Mouse (Mus musculus) embryonic facial prominence, embryonic 13.5 days (tissue): ENCODE data around the gene Arfrp1. TPM values are rescaled to one million over a fixed set of nuclear protein-coding genes. Genes with fewer than 3 reads are reported as not detected.
A peak's percentile ranks its signal among the peaks of the same experiment; 100 is the strongest.

ENCODE experiments used
- ATAC-seq: fragments of 200-750 bp; cut with Nextera tagmentation; 2 replicates; pipeline ENCODE4 v1.8.0; 2017; ENCODE audit warnings: low read depth; ENCODE audit not compliant: insufficient number of reproducible peaks, insufficient read depth, low FRiP score, low TSS enrichment
- H3K27ac ChIP-seq: fragments of 300-500 bp; sonication (generic); 2 replicates; pipeline ENCODE4 v1.5.1; 2015; ENCODE audit warnings: moderate library complexity, mild to moderate bottlenecking, inconsistent platforms
- H3K27me3 ChIP-seq: fragments of 300-500 bp; sonication (generic); 2 replicates; pipeline ENCODE4 v1.6.1; 2015; ENCODE audit warnings: mild to moderate bottlenecking, inconsistent platforms
- H3K36me3 ChIP-seq: fragments of 300-500 bp; sonication (generic); 2 replicates; pipeline ENCODE4 v1.6.1; 2015; ENCODE audit warnings: mild to moderate bottlenecking, inconsistent platforms
- H3K4me1 ChIP-seq: fragments of 300-500 bp; sonication (generic); 2 replicates; pipeline ENCODE4 v1.6.1; 2015; ENCODE audit warnings: inconsistent platforms
- H3K4me2 ChIP-seq: fragments of 300-500 bp; sonication (generic); 2 replicates; pipeline ENCODE4 v1.6.1; 2015; ENCODE audit warnings: moderate library complexity, mild to moderate bottlenecking, inconsistent platforms
- H3K4me3 ChIP-seq: fragments of 300-500 bp; sonication (generic); 2 replicates; pipeline ENCODE4 v1.5.1; 2015; ENCODE audit warnings: mild to moderate bottlenecking, inconsistent platforms
- H3K9ac ChIP-seq: fragments of 300-500 bp; sonication (generic); 2 replicates; pipeline ENCODE4 v1.6.1; 2015; ENCODE audit warnings: mild to moderate bottlenecking, inconsistent platforms
- H3K9me3 ChIP-seq: fragments of 300-500 bp; sonication (generic); 2 replicates; pipeline ENCODE4 v1.6.1; 2016; ENCODE audit warnings: inconsistent platforms
- WGBS: fragments of 180-500 bp; shearing (Covaris S2); methylation state at CpG from one replicate; pipeline ENCODE4 v1.1.7; 2015; ENCODE audit warnings: mixed read lengths; 5-methylcytosine and 5-hydroxymethylcytosine counted together
- polyA plus RNA-seq: library from polyadenylated mRNA; unstranded; fragments of >200 nt; fragmentation: Nextera tagmentation; extraction: Ambion mirVana; gene quantifications from 2 replicates; pipeline ENCODE4 v1.2.1, GENCODE M21; 2015

The Arfrp1 gene
- polyA plus RNA-seq, 1 experiment from 2014 or later = 76.1 TPM

DNA sequence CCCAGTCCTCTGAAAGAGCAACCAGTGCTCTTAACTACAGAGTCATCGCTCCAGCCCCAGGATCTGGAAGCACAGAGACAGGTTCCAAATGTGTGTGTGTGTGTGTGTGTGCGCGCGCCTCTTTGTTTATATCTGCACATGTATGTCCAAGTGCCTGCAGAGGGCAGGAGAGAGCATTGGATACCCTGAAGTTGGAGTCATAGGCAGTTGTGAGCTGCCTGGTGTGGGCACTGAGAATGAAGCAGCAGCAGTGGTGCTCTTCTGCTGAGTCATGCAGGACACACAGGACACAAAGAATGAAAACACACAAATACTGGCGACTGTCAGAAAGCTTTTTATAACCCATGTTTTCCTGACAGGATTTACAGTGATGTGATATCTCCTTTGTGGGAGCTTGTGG, 4.8 kb upstream of the Arfrp1 start:
- WGBS = 93% methylated on average over 5 of the region's 5 CpGs
- no peak for ATAC-seq
- H3K27ac ChIP-seq = no peak overlapping the region
- peaks cover 23% of the 10 kb centered on the region for H3K4me1 ChIP-seq
- H3K4me3 ChIP-seq = no peak overlapping the region
- no peak overlapping the region for H3K9ac ChIP-seq
- H3K4me2 ChIP-seq = no peak overlapping the region
- H3K9me3 ChIP-seq = no peaks in the 10 kb centered on the region
- H3K27me3 ChIP-seq = no peaks in the 10 kb centered on the region
- H3K36me3 ChIP-seq = peaks cover 22% of the 10 kb centered on the region

DNA sequence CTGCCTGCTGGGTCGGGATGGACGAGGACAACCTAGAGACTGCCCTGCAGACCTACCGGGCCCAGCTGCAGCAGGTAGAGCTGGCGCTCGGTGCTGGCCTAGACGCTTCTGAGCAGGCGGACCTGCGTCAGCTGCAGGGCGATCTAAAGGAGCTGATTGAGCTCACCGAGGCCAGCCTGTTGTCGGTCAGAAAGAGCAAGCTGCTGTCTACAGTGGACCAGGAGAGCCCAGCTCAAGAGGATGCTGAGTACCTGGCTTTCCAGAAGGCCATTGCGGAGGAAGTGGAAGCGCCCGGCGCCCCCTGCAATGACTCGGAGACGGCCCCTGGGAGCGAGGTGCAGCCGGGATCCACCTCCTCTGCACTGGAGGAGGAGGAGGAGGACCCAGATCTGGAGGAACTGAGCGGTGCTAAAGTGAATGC, 461 bp upstream of the Arfrp1 start:
- Histone ChIP-seq H3K9ac (peak overlapping the region; percentile 92), H3K27ac (peak overlapping the region; percentile 91), H3K4me2 (peak overlapping the region; percentile 96), H3K27me3 (no peaks in the 10 kb centered on the region), H3K4me1 (peaks cover 32% of the 10 kb centered on the region), H3K4me3 (peak overlapping the region; percentile 93), H3K36me3 (peaks cover 39% of the 10 kb centered on the region), H3K9me3 (no peaks in the 10 kb centered on the region)
- ATAC-seq = peak; percentile 33; the same call in 1 of the 2 replicates
- WGBS = under 1% methylated on average over 20 of the region's 20 CpGs

GRCm38 (mm10) chr2:181364487-181364859, 731 bp downstream of the Arfrp1 start:
- peak overlapping the region; percentile 93 for H3K4me3 ChIP-seq
- H3K4me2 ChIP-seq = peak overlapping the region; percentile 96
- H3K4me1 ChIP-seq = peaks cover 32% of the 10 kb centered on the region
- H3K27me3 ChIP-seq = no peaks in the 10 kb centered on the region
- H3K27ac ChIP-seq = peak overlapping the region; percentile 91
- WGBS = 9% methylated on average over 14 of the region's 14 CpGs
- H3K9ac ChIP-seq = peak overlapping the region; percentile 92
- no peak for ATAC-seq
- H3K36me3 ChIP-seq = peaks cover 38% of the 10 kb centered on the region
- no peaks in the 10 kb centered on the region for H3K9me3 ChIP-seq

DNA sequence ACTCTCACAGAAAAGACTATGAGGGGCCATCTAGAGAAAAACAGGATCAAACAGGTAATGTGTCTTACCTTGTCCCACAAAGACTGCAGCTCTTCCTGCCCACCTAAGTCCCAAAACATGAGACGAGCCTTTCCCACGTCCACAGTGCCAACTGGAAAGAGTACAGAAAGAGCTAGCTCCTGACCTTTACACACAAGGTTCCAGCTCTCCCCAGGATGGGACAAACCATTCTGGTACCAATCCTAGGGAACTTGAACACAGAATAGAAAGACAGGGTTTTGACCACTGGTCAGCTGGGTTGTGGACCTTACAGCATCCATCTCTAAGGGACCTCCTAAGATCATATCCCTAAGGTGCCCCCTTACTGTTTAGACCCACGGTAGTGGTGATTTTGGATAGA, 1.3 kb downstream of the Arfrp1 start:
- Histone ChIP-seq H3K9ac (peak overlapping the region; percentile 92), H3K9me3 (no peaks in the 10 kb centered on the region), H3K4me2 (peak overlapping the region; percentile 96), H3K27ac (no peak overlapping the region), H3K4me1 (peaks cover 32% of the 10 kb centered on the region), H3K4me3 (peak overlapping the region; percentile 93), H3K36me3 (peaks cover 38% of the 10 kb centered on the region), H3K27me3 (no peaks in the 10 kb centered on the region)
- WGBS = 79% methylated on average over 3 of the region's 3 CpGs
- no peak for ATAC-seq

GRCm38 (mm10) chr2:181356780-181357179, 8.4 kb downstream of the Arfrp1 start:
- Histone ChIP-seq H3K4me1 (no peaks in the 10 kb centered on the region), H3K9me3 (no peaks in the 10 kb centered on the region), H3K36me3 (peaks cover 99% of the 10 kb centered on the region), H3K4me3 (no peak overlapping the region), H3K9ac (no peak overlapping the region), H3K27ac (no peak overlapping the region), H3K4me2 (no peak overlapping the region), H3K27me3 (no peaks in the 10 kb centered on the region)
- no peak for ATAC-seq
- 78% methylated on average over 3 of the region's 3 CpGs for WGBS

GRCm38 (mm10) chr2:181342766-181343165, 22.4 kb downstream of the Arfrp1 start:
- Histone ChIP-seq H3K27me3 (no peaks in the 10 kb centered on the region), H3K36me3 (peaks cover 82% of the 10 kb centered on the region), H3K4me1 (no peaks in the 10 kb centered on the region), H3K4me2 (no peak overlapping the region), H3K9ac (no peak overlapping the region), H3K27ac (no peak overlapping the region), H3K9me3 (no peaks in the 10 kb centered on the region), H3K4me3 (no peak overlapping the region)
- no peak for ATAC-seq
- WGBS = 93% methylated on average over 6 of the region's 6 CpGs

DNA sequence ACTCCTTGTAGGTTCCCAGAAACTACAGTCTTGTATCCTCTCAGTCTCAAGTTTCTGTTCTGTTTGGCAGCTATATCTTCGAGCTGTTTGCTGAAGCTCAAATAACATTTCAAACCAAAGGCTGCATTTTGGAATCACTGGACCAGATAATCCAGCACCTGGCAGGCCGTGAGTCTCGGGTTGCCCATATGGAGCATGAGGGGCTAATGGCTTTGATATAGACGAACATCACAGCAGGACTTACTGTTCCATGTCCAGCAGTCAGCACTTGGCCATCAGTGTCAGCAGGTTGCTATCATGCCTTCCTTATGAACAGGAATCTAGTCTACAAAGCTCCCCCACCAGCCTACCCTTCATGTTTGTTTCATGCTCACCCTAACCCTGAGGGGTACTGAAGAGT, 24.8 kb downstream of the Arfrp1 start:
- no peak overlapping the region for H3K27ac ChIP-seq
- peaks cover 80% of the 10 kb centered on the region for H3K36me3 ChIP-seq
- H3K4me1 ChIP-seq = no peaks in the 10 kb centered on the region
- no peaks in the 10 kb centered on the region for H3K9me3 ChIP-seq
- no peak overlapping the region for H3K9ac ChIP-seq
- no peak overlapping the region for H3K4me2 ChIP-seq
- WGBS = 77% methylated on average over 4 of the region's 4 CpGs
- H3K4me3 ChIP-seq = no peak overlapping the region
- no peak for ATAC-seq
- no peaks in the 10 kb centered on the region for H3K27me3 ChIP-seq

GRCm38 (mm10) chr2:181334023-181334422, 31.2 kb downstream of the Arfrp1 start:
- H3K9me3 ChIP-seq = no peaks in the 10 kb centered on the region
- no peak overlapping the region for H3K27ac ChIP-seq
- H3K4me2 ChIP-seq = no peak overlapping the region
- 70% methylated on average over 3 of the region's 3 CpGs for WGBS
- H3K4me3 ChIP-seq = no peak overlapping the region
- no peak overlapping the region for H3K9ac ChIP-seq
- H3K27me3 ChIP-seq = no peaks in the 10 kb centered on the region
- no peaks in the 10 kb centered on the region for H3K4me1 ChIP-seq
- peaks cover 79% of the 10 kb centered on the region for H3K36me3 ChIP-seq
- no peak for ATAC-seq

DNA sequence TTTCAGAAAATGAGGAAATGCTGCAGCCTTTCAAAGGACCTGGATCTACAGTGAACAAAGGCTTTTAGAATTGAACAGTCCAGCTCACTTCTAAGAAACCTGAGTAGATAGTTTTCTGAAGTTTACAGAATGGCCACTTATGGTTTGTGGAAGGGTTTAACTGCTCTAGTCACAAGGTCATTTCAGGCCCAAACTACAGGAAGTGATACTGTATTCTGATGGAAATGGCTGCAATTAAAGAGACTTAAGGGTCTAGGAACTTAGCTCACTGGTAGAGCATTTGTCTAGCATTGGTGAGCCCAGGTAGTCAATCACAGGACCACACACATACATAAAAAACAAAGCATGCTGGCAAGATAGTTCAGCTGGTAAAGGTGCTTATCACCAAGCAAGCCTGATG, 32.7 kb downstream of the Arfrp1 start:
- H3K4me2 ChIP-seq = no peak overlapping the region
- H3K9me3 ChIP-seq = no peaks in the 10 kb centered on the region
- H3K9ac ChIP-seq = no peak overlapping the region
- no peaks in the 10 kb centered on the region for H3K4me1 ChIP-seq
- H3K4me3 ChIP-seq = no peak overlapping the region
- H3K36me3 ChIP-seq = peaks cover 83% of the 10 kb centered on the region
- ATAC-seq = no peak
- H3K27ac ChIP-seq = no peak overlapping the region
- no peaks in the 10 kb centered on the region for H3K27me3 ChIP-seq

DNA sequence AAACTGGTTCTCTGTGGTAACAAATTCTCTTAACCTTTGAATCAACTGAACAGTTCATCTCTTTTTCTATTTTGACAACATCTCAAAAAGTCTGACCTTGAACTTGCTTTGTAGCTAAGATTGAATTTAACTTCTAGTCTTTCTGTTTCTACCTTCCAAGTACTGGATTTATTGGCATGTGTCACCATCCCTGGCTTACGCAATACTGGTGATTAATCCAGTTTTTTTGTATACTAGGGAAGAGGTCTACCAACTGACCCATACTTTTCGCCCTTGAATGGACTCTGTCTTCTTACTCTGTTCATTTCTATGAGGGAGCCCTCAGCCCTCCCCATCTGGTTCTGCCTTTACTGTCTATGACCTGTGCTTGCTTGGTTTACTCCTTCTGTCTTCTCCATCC, 39.1 kb downstream of the Arfrp1 start:
- Histone ChIP-seq H3K4me2 (no peak overlapping the region), H3K4me1 (no peaks in the 10 kb centered on the region), H3K27me3 (no peaks in the 10 kb centered on the region), H3K27ac (no peak overlapping the region), H3K36me3 (peaks cover 88% of the 10 kb centered on the region), H3K9ac (no peak overlapping the region), H3K9me3 (no peaks in the 10 kb centered on the region), H3K4me3 (no peak overlapping the region)
- WGBS = 76% methylated on average over 2 of the region's 2 CpGs
- ATAC-seq = no peak

- WGBS = 65% methylated on average over 5 of the region's 5 CpGs
- H3K36me3 ChIP-seq = peaks cover 49% of the 10 kb centered on the region
- no peak for ATAC-seq
- H3K4me2 ChIP-seq = no peak overlapping the region
- peaks cover 8% of the 10 kb centered on the region for H3K4me1 ChIP-seq
- H3K27ac ChIP-seq = no peak overlapping the region
- peaks cover 5% of the 10 kb centered on the region; the same call in 1 of the 2 replicates for H3K27me3 ChIP-seq
- no peak overlapping the region for H3K9ac ChIP-seq
- H3K9me3 ChIP-seq = no peaks in the 10 kb centered on the region
- H3K4me3 ChIP-seq = no peak overlapping the region
Measured at GRCm38 (mm10) chr2:181322136-181322535, 43.1 kb downstream of the Arfrp1 start.

- H3K27me3 ChIP-seq = peaks cover 21% of the 10 kb centered on the region
- H3K4me3 ChIP-seq = peak overlapping the region; percentile 65
- ATAC-seq = no peak
- H3K9me3 ChIP-seq = no peaks in the 10 kb centered on the region
- peaks cover 32% of the 10 kb centered on the region for H3K36me3 ChIP-seq
- H3K4me1 ChIP-seq = peaks cover 8% of the 10 kb centered on the region
- peak overlapping the region; percentile 57; the same call in 1 of the 2 replicates for H3K27ac ChIP-seq
- H3K4me2 ChIP-seq = peak overlapping the region; percentile 82
- 11% methylated on average over 7 of the region's 7 CpGs for WGBS
- peak overlapping the region; percentile 77 for H3K9ac ChIP-seq
Measured at GRCm38 (mm10) chr2:181320103-181320499, 45.1 kb downstream of the Arfrp1 start.
